Mouse (Mus musculus) small intestine, adult 2 months (tissue): ENCODE measurements around the gene Gm27029. TPM values are rescaled to one million over a fixed set of nuclear protein-coding genes. Genes with fewer than 3 reads are reported as not detected.

ENCODE experiments used
- H3K27ac ChIP-seq: fragments of 200-500 bp; 2 replicates; pipeline ENCODE4 v1.5.1; 2012; ENCODE audit warnings: low read depth, low read length, control low read depth, inconsistent platforms; ENCODE audit not compliant: insufficient read depth
- H3K27me3 ChIP-seq: fragments of 200-500 bp; 2 replicates; pipeline ENCODE4 v1.6.1; 2012; ENCODE audit warnings: mild to moderate bottlenecking, moderate library complexity, low read length, inconsistent platforms; ENCODE audit not compliant: control insufficient read depth, insufficient read depth
- H3K36me3 ChIP-seq: fragments of 200-500 bp; 2 replicates; pipeline ENCODE4 v1.6.1; 2012; ENCODE audit warnings: mild to moderate bottlenecking, low read length, control low read depth, inconsistent platforms; ENCODE audit not compliant: control insufficient read depth, insufficient read depth
- H3K4me1 ChIP-seq: fragments of 200-500 bp; 2 replicates; pipeline ENCODE4 v1.6.1; 2012; ENCODE audit warnings: low read length, inconsistent platforms, mixed read lengths; ENCODE audit not compliant: control insufficient read depth, insufficient read depth, insufficient read length
- H3K4me3 ChIP-seq: fragments of 200-500 bp; 2 replicates; pipeline ENCODE4 v1.5.1; 2012; ENCODE audit warnings: low read depth, mild to moderate bottlenecking, control low read depth, inconsistent platforms, low read length, moderate library complexity
- CTCF ChIP-seq: fragments of 200-500 bp; IDR thresholded peaks from 2 replicates; pipeline ENCODE4 v1.5.1; 2012; ENCODE audit warnings: low read depth, mild to moderate bottlenecking, control low read depth, inconsistent platforms, low read length, moderate library complexity, mixed read lengths; ENCODE audit not compliant: insufficient replicate concordance, insufficient read length; ENCODE audit errors: extremely low read depth
- POLR2A ChIP-seq: fragments of 200-500 bp; IDR thresholded peaks from 2 replicates; pipeline ENCODE4 v1.6.1; 2012; ENCODE audit warnings: low read depth, mild to moderate bottlenecking, control low read depth, inconsistent platforms, low read length, moderate library complexity
- WGBS: fragments of 180-500 bp; shearing (Covaris S2); methylation state at CpG from one replicate; pipeline ENCODE4 v1.1.7; 2018; 5-methylcytosine and 5-hydroxymethylcytosine counted together
- polyA plus RNA-seq: library from polyadenylated mRNA; depleted of rRNA; stranded (reverse); fragments of >200 nt; gene quantifications from 2 replicates; pipeline ENCODE4 v1.2.3, GENCODE M21; 2012

Gene Gm27029
- polyA plus RNA-seq, 1 experiment: not detected

DNA sequence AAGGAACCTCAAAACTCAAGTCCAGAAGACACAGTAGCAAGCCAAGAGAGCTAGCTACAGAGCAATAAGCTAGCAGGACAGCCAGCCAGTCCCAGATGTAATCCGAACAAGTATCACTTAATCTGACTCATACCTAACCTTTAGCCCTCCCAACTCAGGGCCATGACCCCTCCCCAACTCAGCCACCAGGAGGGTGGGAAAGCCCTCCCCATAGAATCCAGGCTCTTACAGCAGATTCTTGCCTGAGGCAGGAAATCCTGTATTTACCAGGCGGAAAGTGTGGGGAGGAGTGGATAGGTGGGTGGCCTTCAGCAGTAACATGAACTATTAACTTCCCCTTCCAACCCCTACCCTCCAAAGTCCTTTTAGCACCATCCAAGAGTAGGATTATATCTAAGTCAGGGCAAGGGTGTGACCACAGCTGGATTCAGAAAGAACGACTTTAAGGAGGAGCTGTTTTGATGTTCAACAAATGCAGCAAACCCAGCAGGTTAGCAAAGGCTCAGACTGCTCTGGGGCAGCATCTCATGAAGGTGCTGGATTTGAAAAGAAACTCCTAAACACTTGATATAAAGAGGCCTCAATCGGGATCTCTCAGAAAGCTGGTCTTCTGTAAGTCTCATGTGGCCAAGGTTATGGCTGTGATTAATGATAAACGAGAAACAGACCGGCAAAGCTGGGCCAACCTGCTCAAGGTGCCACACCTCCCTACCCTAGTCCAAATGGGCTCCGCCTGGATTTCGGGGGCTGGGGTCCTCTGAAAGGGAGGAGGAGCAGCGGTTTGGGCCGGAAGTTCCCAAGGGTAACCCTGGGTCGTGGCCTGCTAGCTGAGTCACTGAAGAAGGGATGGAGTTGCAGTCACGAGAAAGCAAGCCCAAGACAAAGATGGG, 39.9 kb upstream of the Gm27029 start, which contains the start of gene Rnd2:
Gene Rnd2, plus strand, starts transcription at position 789 of the 890 bp plus-strand sequence.
- no peaks in the 10 kb centered on the region for H3K27me3 ChIP-seq
- WGBS: 3% methylated on average over 12 of the region's 12 CpGs
- peaks cover 15% of the 10 kb centered on the region for H3K4me1 ChIP-seq
- peaks cover 28% of the 10 kb centered on the region for H3K36me3 ChIP-seq
- peak within 1 kb of the TSS; percentile 97 for H3K4me3 ChIP-seq
- TF ChIP-seq POLR2A: no peak
- TF ChIP-seq CTCF: no peak
- peak within 1 kb of the TSS; percentile 91 for H3K27ac ChIP-seq

DNA sequence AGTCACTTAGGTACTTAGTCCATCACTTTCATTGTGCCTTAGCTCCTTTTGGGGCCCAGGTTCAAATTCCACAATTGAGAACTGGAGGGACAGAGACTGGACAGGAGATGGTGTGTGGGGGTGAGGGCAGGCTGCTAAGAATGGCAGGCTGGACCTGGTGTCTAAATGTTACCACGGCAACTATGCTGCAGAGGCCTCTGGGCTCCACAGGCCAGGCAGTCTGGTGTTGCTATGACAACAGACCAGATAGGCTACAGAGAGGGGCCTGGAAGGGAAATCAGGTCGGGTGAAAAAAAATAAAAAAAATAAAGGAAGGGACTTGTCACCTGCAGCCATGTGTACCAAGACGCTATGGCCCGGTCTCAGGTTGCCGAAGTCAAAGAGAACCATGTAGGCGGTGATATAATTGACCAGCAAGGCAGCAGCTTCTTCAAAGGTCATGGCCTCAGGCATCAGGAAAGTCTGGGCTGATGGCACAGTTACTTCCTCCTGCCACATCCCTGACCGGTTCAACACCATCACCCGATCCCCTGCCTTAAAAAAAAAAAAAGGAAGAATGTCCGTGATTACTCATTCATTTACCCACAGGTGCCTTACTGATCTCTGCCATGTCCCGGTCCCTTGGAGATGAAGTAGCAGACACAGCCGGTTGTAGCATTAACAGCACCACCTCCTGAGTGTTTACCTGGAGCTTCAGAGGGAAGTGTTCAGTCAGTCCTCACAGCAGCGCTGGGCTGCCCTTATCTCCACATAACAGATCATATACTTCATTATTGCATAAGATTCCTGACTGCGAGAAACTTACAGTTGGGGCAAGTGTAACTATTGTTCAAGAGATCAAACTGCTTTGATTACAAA, 38.2 kb upstream of the Gm27029 start:
- WGBS: 17% methylated on average over 13 of the region's 13 CpGs
- TF ChIP-seq POLR2A (no peak), CTCF (no peak)
- H3K4me3 ChIP-seq: no peak overlapping the region

DNA sequence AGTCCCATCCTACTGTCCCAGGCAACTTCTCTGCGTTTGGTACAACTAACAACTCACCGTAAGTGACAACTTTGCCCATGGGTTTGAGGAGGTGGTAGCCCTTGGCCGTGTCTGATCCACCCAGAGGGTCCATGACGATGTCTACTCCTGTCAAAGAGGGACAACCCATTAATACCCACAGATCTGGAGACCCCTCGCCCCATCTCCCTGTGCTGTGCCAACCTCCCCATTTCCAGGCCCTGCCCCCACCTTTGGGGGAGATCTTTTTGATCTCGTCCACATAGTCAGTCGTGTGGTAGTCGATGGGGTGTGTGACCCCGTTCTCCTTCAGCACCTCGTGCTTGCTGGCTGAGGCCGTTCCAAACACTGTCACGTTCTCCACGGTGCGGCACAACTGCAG, 37.5 kb upstream of the Gm27029 start:
- TF ChIP-seq CTCF (no peak), POLR2A (no peak)
- Histone ChIP-seq H3K27me3 (no peaks in the 10 kb centered on the region), H3K36me3 (peaks cover 51% of the 10 kb centered on the region), H3K4me3 (no peak overlapping the region), H3K27ac (no peak overlapping the region), H3K4me1 (peaks cover 15% of the 10 kb centered on the region)
- 82% methylated on average over 14 of the region's 14 CpGs for WGBS

More for the DNA sequence above, 38.2 kb upstream of the Gm27029 start:
- H3K27me3 ChIP-seq: no peaks in the 10 kb centered on the region
- H3K36me3 ChIP-seq: peaks cover 44% of the 10 kb centered on the region
- peaks cover 15% of the 10 kb centered on the region for H3K4me1 ChIP-seq
- H3K27ac ChIP-seq: peak overlapping the region; percentile 91; the same call in 1 of the 2 replicates

DNA sequence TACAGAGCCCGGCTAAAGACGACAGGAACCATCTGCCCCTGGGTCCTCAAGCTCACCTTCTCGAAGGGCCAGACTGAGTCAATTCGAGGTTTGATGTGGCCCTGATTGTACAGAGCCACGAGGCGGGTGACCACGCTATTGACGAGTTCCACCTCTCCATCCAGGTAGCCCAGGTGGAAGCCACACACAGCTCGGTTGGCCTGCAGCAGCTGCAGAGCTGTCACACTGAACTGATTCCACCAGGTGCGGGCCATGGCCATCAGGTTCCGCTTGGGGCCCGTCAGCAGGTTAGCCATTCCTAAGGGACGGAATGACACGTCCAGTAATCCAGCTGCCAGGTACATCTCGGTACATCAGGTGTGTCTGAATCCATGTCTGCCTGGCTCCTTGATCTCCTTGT, 35.7 kb upstream of the Gm27029 start:
- no peak overlapping the region for H3K27ac ChIP-seq

DNA sequence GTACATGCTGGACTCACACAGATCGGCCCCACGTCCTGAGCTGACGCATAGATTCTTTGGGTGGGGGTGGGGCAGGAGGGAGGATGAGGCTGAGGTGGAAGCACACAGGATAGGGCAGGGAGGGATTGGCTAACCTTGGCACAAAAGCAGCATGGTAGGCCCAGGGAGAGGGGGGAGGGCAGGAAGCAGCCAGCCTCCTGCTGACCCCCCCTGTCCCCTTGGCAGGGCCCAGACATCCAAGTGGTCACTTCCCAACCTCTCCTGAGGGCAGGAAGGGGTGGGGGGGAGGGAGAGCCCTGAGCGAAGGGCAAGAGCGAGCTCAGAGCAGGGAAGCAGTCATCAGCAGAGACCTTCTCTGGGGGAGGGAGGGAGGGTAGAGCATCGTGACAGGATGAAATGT, 35.1 kb upstream of the Gm27029 start:
- WGBS: 84% methylated on average over 6 of the region's 6 CpGs
- TF ChIP-seq CTCF (no peak), POLR2A (no peak)
- no peak overlapping the region for H3K27ac ChIP-seq
- peaks cover 23% of the 10 kb centered on the region for H3K4me1 ChIP-seq
- H3K4me3 ChIP-seq: no peak overlapping the region
- H3K27me3 ChIP-seq: no peaks in the 10 kb centered on the region
- peaks cover 59% of the 10 kb centered on the region for H3K36me3 ChIP-seq

More for the DNA sequence above, 35.7 kb upstream of the Gm27029 start:
- TF ChIP-seq CTCF: no peak
- TF ChIP-seq POLR2A: no peak
- Histone ChIP-seq H3K4me1 (peaks cover 21% of the 10 kb centered on the region), H3K4me3 (no peak overlapping the region), H3K36me3 (peaks cover 59% of the 10 kb centered on the region), H3K27me3 (no peaks in the 10 kb centered on the region)
- 88% methylated on average over 15 of the region's 15 CpGs for WGBS

GRCm38 (mm10) chr11:101458217-101458616, 33.6 kb upstream of the Gm27029 start:
- WGBS: 91% methylated on average over 12 of the region's 12 CpGs
- TF ChIP-seq CTCF: no peak
- TF ChIP-seq POLR2A: no peak
- Histone ChIP-seq H3K27ac (no peak overlapping the region), H3K36me3 (peaks cover 60% of the 10 kb centered on the region), H3K27me3 (no peaks in the 10 kb centered on the region), H3K4me1 (peaks cover 22% of the 10 kb centered on the region), H3K4me3 (no peak overlapping the region)

- no peaks in the 10 kb centered on the region for H3K27me3 ChIP-seq
- 92% methylated on average over 9 of the region's 9 CpGs for WGBS
- no peak overlapping the region for H3K4me3 ChIP-seq
- peaks cover 25% of the 10 kb centered on the region for H3K4me1 ChIP-seq
- peaks cover 60% of the 10 kb centered on the region for H3K36me3 ChIP-seq
- no peak overlapping the region for H3K27ac ChIP-seq
- TF ChIP-seq POLR2A (no peak), CTCF (no peak)
Observed at GRCm38 (mm10) chr11:101457631-101458030, 33.0 kb upstream of the Gm27029 start.
